Mouse (Mus musculus): ENCODE measurements around the gene Epb41l3. TPM values are rescaled to one million over a fixed set of nuclear protein-coding genes. Genes with fewer than 3 reads are reported as not detected.

The Epb41l3 gene
- total RNA-seq (2014; fragmentation: Nextera tagmentation): 4.0 TPM in 1 of 2 replicates, not detected in the other
- not detected in 2 replicates for total RNA-seq (2017)

DNA sequence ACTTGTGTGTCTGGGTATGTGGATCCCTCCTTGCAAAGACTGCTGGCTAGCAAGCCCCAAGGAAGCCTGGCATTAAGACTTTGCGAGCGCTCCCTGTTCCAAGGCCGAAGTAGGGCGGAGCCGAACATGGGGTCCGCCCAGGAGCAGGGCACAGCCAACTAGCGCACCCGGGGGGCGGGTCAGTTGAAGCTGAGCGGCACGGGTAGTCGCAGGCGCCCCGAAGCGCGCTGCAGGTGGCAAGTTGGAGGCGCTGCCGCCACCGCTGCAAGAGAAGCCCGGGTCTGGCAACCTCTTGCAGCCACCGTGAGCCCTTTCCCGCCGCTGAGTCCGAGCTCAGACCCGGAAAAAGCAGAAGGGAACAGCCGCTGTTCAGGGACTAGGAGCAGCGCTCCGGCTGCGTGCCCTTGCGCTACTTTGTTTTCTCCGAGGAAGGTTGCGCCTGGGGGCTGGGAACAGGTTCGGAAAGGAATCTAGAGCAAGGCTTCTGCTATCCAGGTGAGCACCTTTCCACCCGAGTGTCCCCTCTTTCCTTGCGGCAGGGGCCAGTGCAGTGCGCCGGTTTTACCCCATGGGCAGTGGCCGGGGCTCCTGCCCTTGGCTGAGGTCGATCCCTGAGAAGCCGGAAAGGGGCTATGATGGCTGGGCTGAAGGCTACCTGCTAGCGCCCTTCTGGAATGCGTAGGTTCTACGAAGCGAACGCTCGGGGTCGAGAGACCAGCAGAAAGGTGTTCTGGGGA is at the start of gene Epb41l3:
Epb41l3 (plus strand) TSS at position 183 of the 737 bp plus-strand sequence.
- ATAC-seq (replicated peaks; ENCODE audit: poor library complexity, severe bottlenecking): peak; percentile 95

DNA sequence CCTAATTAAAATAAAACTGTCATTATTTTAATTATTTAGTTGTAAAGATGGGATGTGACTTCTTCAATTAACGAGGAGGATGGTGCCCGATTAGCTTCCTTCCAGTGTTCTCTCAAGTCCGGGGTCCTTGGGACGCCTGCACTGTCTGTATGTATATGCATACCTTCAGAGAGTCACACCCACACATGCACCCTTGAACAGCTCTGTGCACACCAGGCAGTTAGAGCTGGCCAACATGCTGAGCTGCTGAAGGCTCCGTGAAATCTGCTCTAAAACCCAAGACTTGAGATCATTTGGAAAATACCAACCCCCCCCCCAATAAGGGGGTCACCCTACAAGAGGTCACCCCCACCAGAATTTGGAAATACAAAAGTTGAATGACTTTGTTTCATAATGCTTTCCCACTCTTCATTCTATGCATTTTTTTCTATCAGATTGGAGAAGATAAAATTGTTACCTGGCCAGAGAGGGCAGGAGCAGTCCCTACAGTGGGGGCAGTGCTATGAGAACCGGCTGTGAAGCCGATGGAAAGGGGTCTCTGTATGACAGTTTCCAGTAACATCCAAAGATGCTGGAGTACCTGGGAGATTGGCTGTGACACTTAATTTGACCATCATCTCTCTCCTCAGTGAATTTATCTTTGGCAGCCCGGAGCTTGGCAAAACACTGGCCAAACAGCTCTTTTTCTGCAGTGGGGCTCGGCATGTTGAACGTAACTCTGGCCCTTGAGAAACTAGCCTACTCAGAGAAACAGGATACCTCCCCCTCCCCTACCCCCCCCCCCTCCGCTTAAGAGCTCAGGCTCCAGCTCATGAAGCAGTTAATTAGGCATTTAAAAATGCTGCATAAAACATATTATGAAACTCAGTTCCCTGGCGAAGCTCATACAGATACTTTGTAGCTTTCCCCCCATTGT is 36.5 kb upstream of the Epb41l3 start:
- no peak for ATAC-seq (replicated peaks; ENCODE audit: poor library complexity, severe bottlenecking)

DNA sequence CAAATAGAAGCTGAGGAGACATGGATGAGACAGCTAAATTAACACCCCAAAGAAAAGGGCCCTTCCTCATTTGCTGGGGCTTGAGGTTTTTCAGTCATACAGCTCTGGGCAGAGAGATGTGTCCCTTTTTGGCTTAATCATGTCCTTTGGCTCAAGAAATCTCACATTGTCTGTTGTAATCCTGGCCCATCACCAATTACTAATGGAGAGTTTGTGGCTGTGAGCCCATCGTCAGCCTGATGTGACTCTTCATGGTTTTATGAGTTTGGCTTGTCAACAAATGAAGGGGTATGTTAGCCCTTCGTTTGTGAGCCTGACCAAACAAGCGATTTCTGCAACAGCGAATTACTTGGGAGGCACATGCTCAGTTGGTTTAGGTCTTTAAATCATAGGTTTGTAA is 34.0 kb upstream of the Epb41l3 start:
- no peak for ATAC-seq (replicated peaks; ENCODE audit: poor library complexity, severe bottlenecking)

DNA sequence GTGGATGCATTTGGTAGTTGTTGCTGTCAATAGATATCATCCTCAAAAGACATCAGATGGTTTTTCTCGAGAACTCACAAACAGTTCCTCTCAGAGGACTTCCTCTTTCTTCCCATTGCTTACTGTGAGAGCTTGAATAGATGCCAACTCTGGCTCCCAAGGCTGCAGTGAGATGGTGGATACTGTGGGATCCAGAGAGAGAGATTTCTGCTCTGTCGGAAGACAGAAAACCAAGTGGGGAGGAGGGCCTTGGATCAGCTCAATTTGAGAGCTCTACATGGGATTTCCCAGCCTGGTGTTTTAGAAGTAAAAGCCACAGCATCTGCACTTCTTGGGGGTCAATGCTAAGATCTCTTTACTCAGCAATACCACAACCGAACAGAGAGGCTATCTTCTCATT is 26.7 kb upstream of the Epb41l3 start:
- no peak for ATAC-seq (replicated peaks; ENCODE audit: poor library complexity, severe bottlenecking)

DNA sequence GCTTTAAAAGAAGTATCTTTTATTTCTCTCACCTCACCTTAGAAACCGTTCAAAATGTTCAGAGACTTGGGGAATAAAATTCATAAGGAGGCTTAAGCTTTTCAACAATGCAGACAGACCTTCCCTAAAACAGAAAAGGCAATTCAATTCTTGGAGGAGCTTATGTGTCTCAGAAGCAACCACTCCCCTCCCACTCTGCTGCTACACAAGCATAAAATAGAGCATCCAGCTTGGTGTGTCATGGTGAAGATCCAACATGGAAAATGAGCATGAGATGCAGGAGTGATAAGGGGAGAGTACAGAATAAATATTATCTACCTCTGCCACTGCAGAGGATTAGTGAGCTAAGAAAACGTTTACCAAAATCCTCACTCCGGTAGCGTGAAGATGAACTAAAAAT is 21.5 kb upstream of the Epb41l3 start:
- no peak for ATAC-seq (replicated peaks; ENCODE audit: poor library complexity, severe bottlenecking)

DNA sequence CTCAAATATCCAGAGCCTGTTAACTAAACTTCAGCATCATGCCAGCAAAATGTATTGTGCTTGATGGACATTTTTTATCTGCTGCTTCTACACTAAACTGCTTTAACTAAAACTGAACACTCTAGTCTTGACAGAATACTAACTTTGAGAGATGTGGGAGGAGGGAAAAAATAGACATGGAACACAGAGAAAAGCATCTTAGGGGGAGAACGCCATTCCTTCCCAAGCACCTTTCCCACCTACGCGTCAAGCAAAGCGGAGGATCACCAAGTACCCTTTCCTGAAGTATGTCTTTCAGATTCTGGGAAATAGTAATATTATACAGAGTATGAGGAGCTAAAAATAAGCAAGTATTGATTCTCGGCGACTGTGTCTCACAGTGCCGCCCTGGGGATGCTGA is 15.7 kb upstream of the Epb41l3 start:
- ATAC-seq (replicated peaks; ENCODE audit: poor library complexity, severe bottlenecking): no peak

DNA sequence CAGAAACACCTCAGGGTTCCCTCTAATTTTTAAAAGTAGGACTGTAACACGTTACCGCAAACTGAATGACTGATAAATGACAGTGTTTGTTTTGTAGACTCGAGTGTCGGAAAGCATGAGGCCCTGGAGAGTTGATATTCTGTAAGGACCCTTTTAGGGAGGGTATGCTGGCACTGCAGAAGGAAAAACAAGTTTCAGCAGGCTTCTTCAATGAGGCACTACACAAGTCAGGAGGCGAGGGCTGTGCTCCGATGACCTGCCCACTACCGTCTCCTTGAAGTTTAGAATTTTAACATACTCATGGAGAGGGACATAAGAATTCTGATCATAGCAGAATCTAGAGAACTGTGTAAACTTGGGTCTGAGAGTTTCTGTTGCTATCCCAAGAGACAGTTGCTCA is 15.1 kb upstream of the Epb41l3 start:
- no peak for ATAC-seq (replicated peaks; ENCODE audit: poor library complexity, severe bottlenecking)

DNA sequence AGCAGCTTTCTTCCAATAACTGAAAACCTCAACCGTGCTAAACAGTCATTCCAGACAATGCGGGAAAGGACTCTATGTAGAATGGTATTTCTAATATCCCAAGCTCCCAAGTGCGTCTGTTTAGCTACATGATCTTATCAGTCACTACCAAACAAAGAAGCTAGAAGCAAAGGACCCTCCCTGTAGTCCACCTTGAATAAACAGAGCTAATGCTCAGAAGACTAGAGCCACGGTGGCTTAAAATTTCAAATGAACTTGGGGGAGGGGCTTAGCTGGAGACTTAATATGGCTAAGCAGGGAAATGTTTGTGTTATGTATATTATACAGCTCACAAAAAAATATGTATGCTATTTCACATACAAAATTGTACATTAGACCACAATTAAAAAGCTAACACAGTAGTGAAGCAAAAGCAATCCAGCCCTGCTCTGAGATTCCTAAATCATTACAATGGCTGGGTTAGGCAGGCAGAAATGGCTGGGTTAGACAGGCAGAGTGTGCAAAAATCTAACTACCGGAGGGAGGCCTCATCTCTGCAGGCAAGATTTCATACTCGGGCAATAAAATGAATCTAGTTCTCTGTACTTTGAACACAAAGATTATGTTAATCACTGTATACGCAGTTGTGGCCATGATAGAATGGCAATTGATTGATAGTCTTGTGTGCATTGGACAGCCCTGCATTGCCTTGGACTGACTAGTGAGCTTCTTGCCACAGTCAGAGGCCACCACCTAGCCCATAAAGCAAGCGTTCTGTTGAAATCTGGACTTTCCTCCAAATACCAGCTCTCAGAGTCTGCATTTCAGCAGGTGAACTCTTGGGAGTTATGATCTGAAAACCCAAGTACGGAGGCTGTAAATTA is 13.4 kb upstream of the Epb41l3 start:
- no peak for ATAC-seq (replicated peaks; ENCODE audit: poor library complexity, severe bottlenecking)

DNA sequence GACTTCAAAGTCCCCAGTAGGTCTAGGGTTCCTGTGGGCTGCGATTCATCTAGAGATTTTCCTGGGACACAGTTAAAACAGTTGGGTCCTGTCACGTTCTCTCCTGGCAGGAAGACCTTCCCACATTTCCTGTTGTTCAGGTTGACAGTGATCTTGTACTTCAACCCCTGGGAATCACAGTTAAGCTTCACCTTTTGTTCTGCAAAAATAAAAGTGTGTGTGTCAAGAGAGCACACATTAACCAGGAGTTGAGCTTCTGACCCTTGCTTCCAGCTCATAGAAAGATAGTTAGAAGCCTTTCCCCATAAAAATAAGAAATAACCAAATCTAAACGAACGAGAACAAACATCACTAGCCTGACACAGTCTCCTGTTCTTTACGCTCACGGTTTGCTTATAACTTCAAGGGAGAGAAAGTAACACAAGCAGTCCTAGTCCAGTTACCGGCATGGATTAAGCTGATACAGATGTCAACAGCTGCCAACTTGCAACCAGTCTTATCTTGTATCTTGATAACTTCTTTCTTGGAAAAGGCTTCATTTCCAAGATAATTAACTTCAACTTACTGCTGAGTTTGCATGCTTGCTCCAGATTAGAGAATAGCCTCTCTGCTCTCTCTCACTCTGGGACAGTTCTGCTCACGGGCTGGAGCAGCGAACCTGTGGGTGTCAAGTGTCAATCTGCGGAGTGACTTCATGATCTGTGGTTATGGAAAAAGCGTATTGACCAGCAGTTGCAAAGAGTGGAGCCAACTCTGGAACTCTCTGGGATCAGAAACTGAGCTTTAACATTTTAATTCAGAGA is 7.3 kb upstream of the Epb41l3 start:
- ATAC-seq (replicated peaks; ENCODE audit: poor library complexity, severe bottlenecking): no peak

DNA sequence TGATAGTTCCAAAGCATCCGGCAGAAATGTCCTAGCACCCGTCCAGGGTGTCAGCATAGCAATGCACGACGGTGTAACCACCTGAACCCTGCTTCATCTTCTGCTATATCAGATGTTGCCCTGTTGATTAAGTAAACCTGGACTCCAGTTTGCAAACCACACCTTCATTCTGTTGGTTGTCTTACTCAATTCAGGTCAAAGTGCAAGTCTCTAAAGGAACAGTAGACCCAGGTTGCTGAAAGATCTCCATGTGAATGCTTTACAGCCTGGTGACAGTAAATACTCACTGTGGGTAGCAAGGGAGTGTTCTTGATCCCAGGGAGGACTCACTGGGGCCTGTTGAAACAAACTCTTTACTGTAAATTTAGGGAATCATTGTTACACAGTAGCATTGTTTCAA is 1.4 kb upstream of the Epb41l3 start:
- no peak for ATAC-seq (replicated peaks; ENCODE audit: poor library complexity, severe bottlenecking)

DNA sequence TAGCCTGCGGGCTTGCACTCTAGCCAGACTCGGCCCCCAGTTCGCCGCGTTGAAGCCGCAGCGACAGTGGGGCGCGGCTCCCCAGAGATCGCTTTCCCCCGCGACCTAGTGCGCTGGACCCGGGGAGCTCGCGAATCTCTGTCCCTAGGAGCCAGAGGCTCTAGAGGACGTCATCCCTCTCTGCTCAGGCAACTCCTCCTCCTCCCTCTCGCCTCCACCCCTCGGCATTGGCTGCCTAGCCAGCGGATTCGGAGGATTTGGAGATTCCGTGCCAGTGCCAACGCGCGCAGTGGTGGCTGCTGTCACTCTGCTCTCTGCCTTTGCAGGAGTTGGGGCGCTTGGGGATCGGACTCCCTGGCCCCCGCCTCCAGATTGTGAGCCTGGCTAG is 749 bp downstream of the Epb41l3 start:
- peak; percentile 15; the same call in 1 of the 2 replicates for ATAC-seq (replicated peaks; ENCODE audit: poor library complexity, severe bottlenecking)

DNA sequence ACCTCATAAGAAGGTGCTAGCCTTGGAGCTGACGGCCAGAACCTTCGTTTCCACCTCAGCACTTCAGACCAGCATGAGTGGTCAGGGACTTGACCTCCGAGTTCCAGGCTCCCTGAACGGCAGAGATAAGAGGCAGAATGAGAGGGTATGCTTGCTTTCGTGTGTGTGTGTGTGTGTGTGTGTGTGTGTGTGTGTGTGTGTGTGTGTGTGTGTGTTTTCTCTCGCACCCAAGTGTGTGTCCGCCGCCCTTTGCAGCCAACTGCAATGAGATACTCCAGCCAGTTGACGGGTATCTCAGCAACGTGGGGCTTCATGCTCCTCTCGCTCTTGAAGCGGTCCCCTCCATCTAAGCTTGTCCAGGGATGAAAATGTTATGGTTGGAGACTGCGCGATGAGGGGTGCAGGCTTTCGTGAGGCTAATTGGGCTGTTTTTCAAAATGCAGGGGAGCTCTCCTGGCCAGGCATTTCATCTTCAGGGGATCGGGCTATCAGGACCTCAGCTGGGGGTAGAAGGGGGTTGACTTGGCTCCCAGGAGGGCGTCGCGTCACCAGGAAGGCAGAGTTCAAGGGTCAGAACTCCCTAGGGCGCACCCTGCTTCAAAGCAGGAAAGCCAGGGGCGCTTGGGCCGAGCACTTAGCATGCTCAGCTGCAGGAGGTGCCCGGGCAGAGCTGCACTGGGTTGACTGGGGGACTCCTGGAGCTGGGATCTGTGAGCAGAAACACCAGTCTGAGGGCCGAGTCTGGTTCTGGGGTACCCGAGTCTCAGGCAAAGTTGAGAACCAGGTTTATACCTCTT is 1.5 kb downstream of the Epb41l3 start:
- no peak for ATAC-seq (replicated peaks; ENCODE audit: poor library complexity, severe bottlenecking)

DNA sequence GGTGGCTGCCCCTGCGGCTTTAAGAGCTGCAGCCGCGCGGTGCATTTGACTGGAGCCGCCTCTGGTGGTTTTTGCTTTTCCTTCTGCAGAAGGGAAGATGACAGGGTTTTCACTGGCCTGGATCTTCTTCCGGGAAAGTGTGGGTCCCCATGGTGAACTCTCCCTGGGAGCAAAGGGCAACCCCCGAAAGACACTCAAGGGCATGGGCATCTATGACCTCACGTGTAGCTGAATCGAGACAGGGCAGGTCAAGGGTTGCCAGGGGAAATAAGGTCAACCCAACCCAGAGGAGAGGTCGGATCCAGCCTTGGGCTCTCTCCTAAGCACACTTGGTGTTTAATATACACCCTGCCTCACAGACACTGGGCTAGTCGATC is 2.0 kb downstream of the Epb41l3 start:
- no peak for ATAC-seq (replicated peaks; ENCODE audit: poor library complexity, severe bottlenecking)

DNA sequence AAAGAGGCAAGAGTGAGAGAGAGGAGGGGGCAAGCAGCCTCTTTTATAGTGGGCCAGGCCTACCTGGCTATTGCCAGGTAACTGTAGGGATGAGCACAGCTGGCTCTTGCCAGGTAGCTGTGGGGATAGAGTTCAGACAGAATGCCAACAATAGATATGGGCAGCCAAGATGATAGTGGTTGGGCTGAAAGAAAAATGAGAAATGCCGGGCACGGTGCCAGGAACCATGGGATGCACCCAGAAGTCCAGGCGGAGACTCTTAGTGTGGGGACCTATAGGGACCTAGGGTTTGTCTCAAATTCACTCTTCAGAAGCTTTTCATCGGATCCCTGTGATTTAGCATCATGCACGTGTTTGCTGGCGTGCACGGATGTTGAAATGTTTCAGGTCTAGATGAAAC is 6.8 kb downstream of the Epb41l3 start:
- ATAC-seq (replicated peaks; ENCODE audit: poor library complexity, severe bottlenecking): no peak

DNA sequence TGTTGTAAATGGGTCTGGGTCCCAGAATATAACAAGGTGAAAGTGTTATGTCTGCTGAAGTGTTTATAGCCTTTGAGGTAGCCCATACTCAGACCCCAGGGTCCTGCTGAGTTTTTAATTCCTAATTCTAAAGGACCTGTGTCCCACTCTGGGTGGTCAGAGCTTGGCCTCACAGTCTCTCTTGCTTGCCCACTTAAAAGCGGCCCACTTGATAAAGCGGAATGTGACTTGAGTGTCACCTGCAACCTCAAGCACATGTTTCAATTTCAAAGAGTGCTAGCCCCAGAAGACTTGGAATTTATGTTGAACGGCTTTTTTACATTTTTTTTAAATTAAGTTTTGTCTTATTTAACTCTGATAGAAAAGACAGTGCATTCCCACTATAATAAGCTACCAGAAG is 16.1 kb downstream of the Epb41l3 start:
- no peak for ATAC-seq (replicated peaks; ENCODE audit: poor library complexity, severe bottlenecking)

DNA sequence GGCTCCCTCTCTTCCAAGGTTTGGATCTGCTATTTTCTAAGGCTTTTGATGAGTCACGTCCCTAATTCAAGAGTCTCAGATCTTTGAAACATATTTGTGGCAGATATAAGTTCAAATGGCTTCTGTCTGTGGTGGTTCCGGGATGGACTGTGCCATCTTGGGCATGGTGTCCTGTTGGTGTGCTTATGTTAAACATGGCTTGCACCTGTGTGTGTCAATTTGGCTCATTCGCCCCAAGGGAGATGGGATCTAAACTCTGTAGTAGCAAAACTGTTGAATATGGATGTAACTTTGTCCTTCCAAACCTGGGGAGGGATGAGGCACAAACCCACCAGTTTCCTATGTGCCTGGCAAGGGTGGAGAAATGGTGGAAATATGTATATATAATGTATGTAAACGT is 21.6 kb downstream of the Epb41l3 start:
- ATAC-seq (replicated peaks; ENCODE audit: poor library complexity, severe bottlenecking): no peak

DNA sequence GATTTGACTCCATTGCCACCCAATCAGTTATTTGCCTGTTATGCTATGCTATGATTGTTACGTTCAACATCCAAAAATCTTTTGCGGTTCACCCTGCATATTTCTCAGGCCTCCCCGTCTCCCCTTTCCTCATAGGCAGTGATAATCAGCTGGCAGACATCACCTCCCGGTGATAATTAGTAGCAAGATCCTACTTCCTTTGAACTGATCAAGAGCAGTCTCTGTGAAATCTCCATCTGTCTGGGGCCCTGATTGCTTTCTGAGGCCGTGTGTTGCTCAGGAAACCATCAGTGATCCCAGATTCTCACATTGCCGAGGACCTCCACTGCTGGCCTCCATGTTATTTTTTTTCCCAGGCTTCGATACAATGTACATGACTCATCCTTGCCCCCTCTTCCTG is 22.5 kb downstream of the Epb41l3 start:
- ATAC-seq (replicated peaks; ENCODE audit: poor library complexity, severe bottlenecking): no peak

DNA sequence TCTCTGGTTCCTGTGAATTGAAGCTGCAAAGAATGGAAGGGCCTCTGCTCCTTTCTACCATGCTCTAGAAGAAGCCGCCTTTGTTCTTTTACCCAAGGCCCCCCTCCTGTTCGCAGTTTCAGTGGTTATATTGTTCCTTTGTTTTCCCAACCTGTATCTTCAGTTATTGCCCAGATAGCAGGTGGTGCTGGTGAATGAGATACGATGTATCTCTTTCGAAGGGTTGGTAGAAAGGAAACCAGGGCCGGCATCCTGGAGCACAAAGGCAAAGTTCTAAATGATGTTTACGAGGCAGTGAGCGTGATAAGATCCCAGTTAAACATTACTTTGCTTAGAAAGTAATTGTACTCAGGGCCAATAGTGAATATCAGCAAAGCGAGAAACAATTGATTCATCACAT is 27.8 kb downstream of the Epb41l3 start:
- ATAC-seq (replicated peaks; ENCODE audit: poor library complexity, severe bottlenecking): no peak
